Mouse (Mus musculus) cortical plate, adult 2 months (tissue): ENCODE data around the gene Rnf26. TPM values are rescaled to one million over a fixed set of nuclear protein-coding genes. Genes with fewer than 3 reads are reported as not detected.
A peak's percentile ranks its signal among the peaks of the same experiment; 100 is the strongest.

Experiments
- H3K27ac ChIP-seq: fragments of 200-500 bp; 2 replicates; pipeline ENCODE4 v1.5.1; 2012; ENCODE audit warnings: low read length, control low read depth, inconsistent platforms; ENCODE audit not compliant: insufficient read depth
- H3K4me1 ChIP-seq: fragments of 200-500 bp; 2 replicates; pipeline ENCODE4 v1.6.1; 2011; ENCODE audit warnings: low read length; ENCODE audit not compliant: control insufficient read depth, insufficient read depth
- H3K4me3 ChIP-seq: fragments of 200-500 bp; 2 replicates; pipeline ENCODE4 v1.5.1; 2011; ENCODE audit warnings: mild to moderate bottlenecking, low read length, control low read depth; ENCODE audit not compliant: insufficient read depth
- CTCF ChIP-seq: fragments of 200-500 bp; IDR thresholded peaks from 2 replicates; pipeline ENCODE4 v1.5.1; 2011; ENCODE audit warnings: mild to moderate bottlenecking, control low read depth, low read length; ENCODE audit not compliant: insufficient read depth; ENCODE audit errors: extremely low read depth
- POLR2A ChIP-seq: fragments of 200-500 bp; IDR thresholded peaks from 2 replicates; pipeline ENCODE4 v1.6.1; 2011; ENCODE audit warnings: mild to moderate bottlenecking, low read length, control low read depth; ENCODE audit not compliant: insufficient read depth; ENCODE audit errors: extremely low read depth
- polyA plus RNA-seq: library from polyadenylated mRNA; depleted of rRNA; stranded (reverse); fragments of >200 nt; gene quantifications from 2 replicates; pipeline ENCODE4 v1.2.3, GENCODE M21; 2012; rRNA removed

Rnf26 gene
- polyA plus RNA-seq, 1 experiment: 29.5 TPM

- Histone ChIP-seq H3K4me1 (peaks cover 5% of the 10 kb centered on the region), H3K27ac (no peak overlapping the region), H3K4me3 (no peak overlapping the region)
- peak; percentile 33; the same call in 1 of the 2 replicates for TF ChIP-seq POLR2A
- TF ChIP-seq CTCF: no peak
Measured at GRCm38 (mm10) chr9:44049381-44050165, 63.7 kb downstream of the Rnf26 start.

GRCm38 (mm10) chr9:44048541-44049380, 64.6 kb downstream of the Rnf26 start:
- peak; percentile 41; the same call in 1 of the 2 replicates for TF ChIP-seq POLR2A
- no peak for TF ChIP-seq CTCF
- Histone ChIP-seq H3K27ac (peak overlapping the region; percentile 45), H3K4me3 (no peak overlapping the region)

DNA sequence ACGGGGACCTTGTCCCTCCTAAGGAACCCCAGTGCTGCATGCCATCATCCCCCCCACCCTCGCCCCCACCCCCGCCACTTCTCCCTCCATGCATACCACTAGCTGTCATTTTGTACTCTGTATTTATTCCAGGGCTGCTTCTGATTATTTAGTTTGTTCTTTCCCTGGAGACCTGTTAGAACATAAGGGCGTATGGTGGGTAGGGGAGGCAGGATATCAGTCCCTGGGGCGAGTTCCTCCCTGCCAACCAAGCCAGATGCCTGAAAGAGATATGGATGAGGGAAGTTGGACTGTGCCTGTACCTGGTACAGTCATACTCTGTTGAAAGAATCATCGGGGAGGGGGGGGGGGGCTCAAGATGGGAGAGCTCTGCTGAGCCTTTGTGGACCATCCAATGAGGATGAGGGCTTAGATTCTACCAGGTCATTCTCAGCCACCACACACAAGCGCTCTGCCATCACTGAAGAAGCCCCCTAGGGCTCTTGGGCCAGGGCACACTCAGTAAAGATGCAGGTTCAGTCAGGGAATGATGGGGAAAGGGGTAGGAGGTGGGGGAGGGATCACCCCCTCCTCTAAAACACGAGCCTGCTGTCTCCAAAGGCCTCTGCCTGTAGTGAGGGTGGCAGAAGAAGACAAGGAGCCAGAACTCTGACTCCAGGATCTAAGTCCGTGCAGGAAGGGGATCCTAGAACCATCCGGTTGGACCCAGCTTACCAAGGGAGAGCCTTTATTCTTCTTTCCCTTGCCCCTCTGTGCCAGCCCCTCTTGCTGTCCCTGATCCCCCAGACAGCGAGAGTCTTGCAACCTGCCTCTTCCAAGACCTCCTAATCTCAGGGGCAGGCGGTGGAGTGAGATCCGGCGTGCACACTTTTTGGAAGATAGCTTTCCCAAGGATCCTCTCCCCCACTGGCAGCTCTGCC, 65.5 kb downstream of the Rnf26 start:
- no peak overlapping the region for H3K27ac ChIP-seq

More at GRCm38 (mm10) chr9:44048541-44049380, 64.6 kb downstream of the Rnf26 start:
- peaks cover 5% of the 10 kb centered on the region for H3K4me1 ChIP-seq

DNA sequence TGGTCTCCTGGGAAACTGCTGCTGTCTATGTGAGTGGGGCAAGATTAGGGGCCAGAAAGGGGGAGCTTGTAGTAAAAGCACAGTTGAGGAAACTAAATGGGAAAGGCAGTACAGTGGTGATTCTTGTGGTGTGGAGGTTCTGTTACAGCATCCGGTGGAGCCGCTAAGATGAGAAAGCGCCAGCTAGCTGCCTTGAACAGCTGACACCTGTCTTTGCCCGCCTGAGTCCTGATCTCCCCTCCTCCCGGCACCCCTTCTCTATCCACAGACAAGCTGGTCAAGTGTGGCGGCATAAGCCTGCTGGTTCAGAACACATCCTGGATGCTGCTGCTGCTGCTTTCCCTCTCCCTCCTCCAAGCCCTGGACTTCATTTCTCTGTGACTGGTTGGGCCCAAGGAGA, 66.2 kb downstream of the Rnf26 start:
- TF ChIP-seq POLR2A (no peak; the same call in 1 of the 2 replicates), CTCF (no peak)
- Histone ChIP-seq H3K4me1 (peaks cover 5% of the 10 kb centered on the region), H3K4me3 (no peak overlapping the region), H3K27ac (no peak overlapping the region)

More for the DNA sequence above, 65.5 kb downstream of the Rnf26 start:
- H3K4me3 ChIP-seq: no peak overlapping the region
- TF ChIP-seq POLR2A (no peak), CTCF (no peak)
- peaks cover 5% of the 10 kb centered on the region for H3K4me1 ChIP-seq

GRCm38 (mm10) chr9:44046426-44046825, 66.9 kb downstream of the Rnf26 start:
- Histone ChIP-seq H3K27ac (no peak overlapping the region), H3K4me3 (no peak overlapping the region), H3K4me1 (peaks cover 5% of the 10 kb centered on the region)
- TF ChIP-seq POLR2A (no peak; the same call in 1 of the 2 replicates), CTCF (no peak)

DNA sequence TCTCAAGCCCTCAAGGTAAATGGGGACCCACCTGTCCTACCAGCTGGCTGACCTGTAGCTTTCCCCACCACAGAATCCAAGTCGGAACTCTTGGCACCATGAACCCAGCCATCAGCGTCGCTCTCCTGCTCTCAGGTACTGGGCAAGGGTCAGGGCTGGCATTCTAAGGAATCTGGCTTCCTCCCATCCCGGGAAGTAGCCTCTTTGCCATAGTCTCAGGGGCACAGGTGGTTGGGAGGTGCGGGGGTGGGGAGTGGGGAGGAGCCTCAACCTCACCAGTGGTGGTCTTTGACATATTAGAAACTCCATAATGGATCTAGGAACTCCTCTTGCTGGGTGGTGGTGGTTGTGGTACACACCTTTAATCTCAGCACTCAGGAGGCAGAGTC, 67.4 kb downstream of the Rnf26 start:
- H3K4me3 ChIP-seq: 0 out of 2 replicates have a peak overlapping the region, but pooled peaks have one; percentile 90

More for the DNA sequence above, 67.4 kb downstream of the Rnf26 start:
- peaks cover 5% of the 10 kb centered on the region for H3K4me1 ChIP-seq
- TF ChIP-seq POLR2A (no peak), CTCF (no peak)
- H3K27ac ChIP-seq: no peak overlapping the region

Other genes starting within 250 kb of the Rnf26 start
- gene Thy1, start 70.1 kb downstream of the Rnf26 start, polyA plus RNA-seq: 1,180 and 1,226 TPM in 2 replicates
- gene Usp2, start 46.5 kb downstream of the Rnf26 start, polyA plus RNA-seq: 50.1 and 50.9 TPM in 2 replicates
- gene Mfrp, start 11.8 kb downstream of the Rnf26 start, polyA plus RNA-seq: 0.15 and 0.35 TPM in 2 replicates
- gene C1qtnf5, start 6.3 kb downstream of the Rnf26 start, polyA plus RNA-seq: 24.7 and 30.5 TPM in 2 replicates
- gene Gm49380, start within 50 bp of the Rnf26 start, polyA plus RNA-seq: 0.10 and 0.19 TPM in 2 replicates
- gene Mcam, start 21.0 kb upstream of the Rnf26 start, polyA plus RNA-seq: 26.2 and 27.4 TPM in 2 replicates
- 18.2 and 22.8 TPM in 2 replicates for gene Cbl, start 120.5 kb upstream of the Rnf26 start, polyA plus RNA-seq
- 1.8 and 4.9 TPM in 2 replicates for gene Ccdc153, start 127.2 kb upstream of the Rnf26 start, polyA plus RNA-seq
- 0.40 and 0.71 TPM in 2 replicates for gene Pdzd3, start 138.0 kb upstream of the Rnf26 start, polyA plus RNA-seq
- gene Nlrx1, start 155.1 kb upstream of the Rnf26 start, polyA plus RNA-seq: 7.0 and 8.0 TPM in 2 replicates
- gene Abcg4, start 175.1 kb upstream of the Rnf26 start, polyA plus RNA-seq: 86.3 and 91.1 TPM in 2 replicates
- 27.6 and 33.6 TPM in 2 replicates for gene Hinfp, start 192.2 kb upstream of the Rnf26 start, polyA plus RNA-seq
- 203 and 213 TPM in 2 replicates for gene C2cd2l, start 206.8 kb upstream of the Rnf26 start, polyA plus RNA-seq
- 18.0 and 19.3 TPM in 2 replicates for gene Dpagt1, start 212.5 kb upstream of the Rnf26 start, polyA plus RNA-seq
- gene H2afx, start 221.2 kb upstream of the Rnf26 start, polyA plus RNA-seq: 64.8 and 68.3 TPM in 2 replicates
- gene Hmbs, start 230.7 kb upstream of the Rnf26 start, polyA plus RNA-seq: 30.5 and 31.2 TPM in 2 replicates
- gene Vps11, start 248.2 kb upstream of the Rnf26 start, polyA plus RNA-seq: 42.2 and 43.2 TPM in 2 replicates